Mouse (Mus musculus) lung, postnatal 0 days (tissue): Measurements from ENCODE around the gene Hectd4.

Experiments used
- CTCF ChIP-seq: IDR thresholded peaks from 2 replicates; pipeline ENCODE4 v1.5.1; 2016; ENCODE audit warnings: antibody characterized with exemption, mild to moderate bottlenecking
- EP300 ChIP-seq: IDR thresholded peaks from 2 replicates; pipeline ENCODE4 v1.6.1; 2016; ENCODE audit warnings: antibody characterized with exemption, mild to moderate bottlenecking, control low read depth

GRCm38 (mm10) chr5:121196764-121197163, 23.3 kb upstream of the Hectd4 start:
- no peak for TF ChIP-seq CTCF
- TF ChIP-seq EP300: no peak
